Mouse (Mus musculus): Measurements from ENCODE around the gene Morn3. TPM values are rescaled to one million over a fixed set of nuclear protein-coding genes. Genes with fewer than 3 reads are reported as not detected.

Morn3 gene
- polyA plus RNA-seq, 1 experiment from 2014 or later, result 3.6 TPM

DNA sequence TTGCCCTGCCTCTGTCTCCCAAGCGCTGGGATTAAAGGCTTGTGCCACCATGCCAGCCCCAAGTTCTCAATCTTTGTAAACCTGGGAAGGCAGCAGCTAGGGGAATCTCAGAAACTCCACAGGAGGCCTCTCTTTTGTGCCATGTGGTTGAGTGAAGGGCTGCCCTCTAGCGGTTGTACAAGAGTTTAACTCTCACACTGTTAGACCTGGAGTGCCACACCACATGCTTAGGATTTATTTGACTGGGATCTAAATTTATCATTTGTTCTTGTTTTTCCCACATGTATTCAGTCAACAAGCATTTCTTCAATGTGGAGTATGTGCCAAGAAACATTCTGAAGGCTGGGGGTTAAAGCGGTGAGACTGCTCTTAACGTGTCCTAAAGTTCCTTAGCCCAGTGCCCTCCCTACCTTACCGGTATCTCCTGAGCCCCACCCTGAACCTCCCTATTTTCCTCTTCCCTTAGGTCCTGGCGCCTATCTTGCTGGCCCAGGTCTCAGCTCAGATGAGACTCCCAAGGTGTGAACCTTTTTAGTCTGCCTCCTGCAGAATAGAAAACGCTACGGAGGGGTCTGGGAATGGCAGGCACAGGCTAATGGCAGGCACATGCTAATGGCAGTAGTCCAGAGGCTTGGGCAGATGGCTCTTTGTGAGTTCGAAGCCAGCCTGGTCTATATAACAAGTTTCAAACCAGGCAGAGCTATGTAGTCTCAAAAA, 33.1 kb downstream of the Morn3 start:
- Histone ChIP-seq H3K4me1 (ENCODE audit: control insufficient read depth, insufficient read depth, low read length) (peaks cover 18% of the 10 kb centered on the region), H3K4me2 (ENCODE audit: low read depth, low read length) (no peak overlapping the region), H3K36me3 (ENCODE audit: control insufficient read depth, insufficient read depth, low read length) (no peaks in the 10 kb centered on the region), H3K27ac (replicated peaks; ENCODE audit: low read depth, low read length) (0 out of 2 replicates have a peak overlapping the region, but pooled peaks have one; percentile 79), H3K4me3 (ENCODE audit: low read depth, low read length) (no peak overlapping the region), H3K9ac (ENCODE audit: low read depth, low read length) (no peak overlapping the region), H3K27me3 (replicated peaks; ENCODE audit: control insufficient read depth, insufficient read depth, low read length) (no peaks in the 10 kb centered on the region), H3K9me3 (ENCODE audit: control insufficient read depth, low read length) (no peaks in the 10 kb centered on the region)
- 60% methylated on average over 9 of the region's 9 CpGs for WGBS
- no peak for ATAC-seq (ENCODE audit: low read depth)
- peak; percentile 90 for DNase-seq (ENCODE audit: low spot score)

DNA sequence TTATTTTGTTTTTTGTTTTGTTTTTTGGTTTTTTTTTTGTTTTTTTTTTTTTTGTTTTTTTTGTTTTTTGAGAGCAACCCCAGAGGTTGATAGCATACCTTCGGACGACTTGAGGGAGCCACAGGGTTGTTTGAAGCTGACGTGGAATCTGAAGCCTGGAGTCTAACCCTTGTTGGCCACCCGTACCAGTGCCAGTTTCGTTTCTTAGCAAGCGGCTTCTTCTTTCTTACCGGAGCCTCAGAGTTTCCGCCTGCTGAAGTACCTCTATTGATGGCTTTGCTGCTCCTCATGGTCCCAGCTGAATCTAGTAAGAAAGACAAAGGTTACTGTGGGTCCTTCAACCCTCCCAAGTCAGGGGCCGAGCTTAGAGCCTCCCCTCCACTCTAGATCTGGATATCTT, 35.1 kb downstream of the Morn3 start:
- H3K9ac ChIP-seq (ENCODE audit: low read depth, low read length), result no peak overlapping the region
- no peaks in the 10 kb centered on the region for H3K9me3 ChIP-seq (ENCODE audit: control insufficient read depth, low read length)
- H3K4me2 ChIP-seq (ENCODE audit: low read depth, low read length), result no peak overlapping the region
- H3K27me3 ChIP-seq (replicated peaks; ENCODE audit: control insufficient read depth, insufficient read depth, low read length), result no peaks in the 10 kb centered on the region
- ATAC-seq (ENCODE audit: low read depth), result no peak
- no peak overlapping the region for H3K27ac ChIP-seq (replicated peaks; ENCODE audit: low read depth, low read length)
- 96% methylated on average over 9 of the region's 9 CpGs for WGBS
- H3K4me3 ChIP-seq (ENCODE audit: low read depth, low read length), result no peak overlapping the region
- no peak for DNase-seq (ENCODE audit: low spot score)
- H3K4me1 ChIP-seq (ENCODE audit: control insufficient read depth, insufficient read depth, low read length), result peaks cover 12% of the 10 kb centered on the region
- H3K36me3 ChIP-seq (ENCODE audit: control insufficient read depth, insufficient read depth, low read length), result no peaks in the 10 kb centered on the region

DNA sequence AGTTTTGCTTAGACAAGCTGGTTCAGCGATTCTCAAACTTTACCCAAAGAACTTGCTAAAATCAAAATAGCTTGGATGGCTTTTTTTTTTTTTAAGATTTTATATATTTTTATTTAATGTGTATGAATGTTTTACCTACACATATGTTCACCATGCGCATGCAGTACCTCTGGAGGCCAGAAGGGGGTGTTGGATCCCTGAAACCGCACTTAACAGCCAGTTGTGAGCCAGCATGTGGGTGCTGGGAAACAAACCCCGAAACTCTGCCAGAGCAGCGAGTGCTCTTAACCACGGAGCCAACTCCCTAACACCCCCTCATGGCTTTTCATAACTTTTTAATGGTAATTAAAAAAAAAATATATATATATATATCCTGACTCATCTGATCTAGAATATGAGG, 36.0 kb downstream of the Morn3 start:
- H3K9me3 ChIP-seq (ENCODE audit: control insufficient read depth, low read length), result no peaks in the 10 kb centered on the region
- no peak overlapping the region for H3K4me2 ChIP-seq (ENCODE audit: low read depth, low read length)
- DNase-seq (ENCODE audit: low spot score), result no peak
- no peak for ATAC-seq (ENCODE audit: low read depth)
- WGBS, result 88% methylated on average over 6 of the region's 6 CpGs
- H3K27me3 ChIP-seq (replicated peaks; ENCODE audit: control insufficient read depth, insufficient read depth, low read length), result no peaks in the 10 kb centered on the region
- no peak overlapping the region for H3K27ac ChIP-seq (replicated peaks; ENCODE audit: low read depth, low read length)
- no peak overlapping the region for H3K4me3 ChIP-seq (ENCODE audit: low read depth, low read length)
- no peaks in the 10 kb centered on the region for H3K36me3 ChIP-seq (ENCODE audit: control insufficient read depth, insufficient read depth, low read length)
- peaks cover 8% of the 10 kb centered on the region; the same call in 1 of the 2 replicates for H3K4me1 ChIP-seq (ENCODE audit: control insufficient read depth, insufficient read depth, low read length)
- no peak overlapping the region for H3K9ac ChIP-seq (ENCODE audit: low read depth, low read length)

GRCm38 (mm10) chr5:123009873-123010272, 36.9 kb downstream of the Morn3 start:
- no peaks in the 10 kb centered on the region for H3K9me3 ChIP-seq (ENCODE audit: control insufficient read depth, low read length)
- WGBS, result 54% methylated on average over 11 of the region's 11 CpGs
- DNase-seq (ENCODE audit: low spot score) (no peak), ATAC-seq (ENCODE audit: low read depth) (no peak)
- H3K9ac ChIP-seq (ENCODE audit: low read depth, low read length), result no peak overlapping the region
- no peak overlapping the region for H3K4me2 ChIP-seq (ENCODE audit: low read depth, low read length)
- H3K4me3 ChIP-seq (ENCODE audit: low read depth, low read length), result no peak overlapping the region
- no peaks in the 10 kb centered on the region for H3K36me3 ChIP-seq (ENCODE audit: control insufficient read depth, insufficient read depth, low read length)
- no peaks in the 10 kb centered on the region for H3K27me3 ChIP-seq (replicated peaks; ENCODE audit: control insufficient read depth, insufficient read depth, low read length)
- H3K27ac ChIP-seq (replicated peaks; ENCODE audit: low read depth, low read length), result no peak overlapping the region
- H3K4me1 ChIP-seq (ENCODE audit: control insufficient read depth, insufficient read depth, low read length), result peaks cover 4% of the 10 kb centered on the region; the same call in 1 of the 2 replicates

- ATAC-seq (ENCODE audit: low read depth), result no peak
- Histone ChIP-seq H3K4me2 (ENCODE audit: low read depth, low read length) (no peak overlapping the region), H3K27me3 (replicated peaks; ENCODE audit: control insufficient read depth, insufficient read depth, low read length) (no peaks in the 10 kb centered on the region), H3K9me3 (ENCODE audit: control insufficient read depth, low read length) (no peaks in the 10 kb centered on the region), H3K27ac (replicated peaks; ENCODE audit: low read depth, low read length) (no peak overlapping the region), H3K9ac (ENCODE audit: low read depth, low read length) (no peak overlapping the region), H3K36me3 (ENCODE audit: control insufficient read depth, insufficient read depth, low read length) (no peaks in the 10 kb centered on the region), H3K4me1 (ENCODE audit: control insufficient read depth, insufficient read depth, low read length) (no peaks in the 10 kb centered on the region), H3K4me3 (ENCODE audit: low read depth, low read length) (no peak overlapping the region)
- WGBS, result 67% methylated on average over 7 of the region's 7 CpGs
- DNase-seq (ENCODE audit: low spot score), result no peak
These were observed 37.8 kb downstream of the Morn3 start for GRCm38 (mm10) chr5:123008877-123009493.

- ATAC-seq (ENCODE audit: low read depth) (no peak), DNase-seq (ENCODE audit: low spot score) (no peak)
- no peaks in the 10 kb centered on the region for H3K36me3 ChIP-seq (ENCODE audit: control insufficient read depth, insufficient read depth, low read length)
- H3K4me3 ChIP-seq (ENCODE audit: low read depth, low read length), result no peak overlapping the region
- no peaks in the 10 kb centered on the region for H3K9me3 ChIP-seq (ENCODE audit: control insufficient read depth, low read length)
- no peaks in the 10 kb centered on the region for H3K27me3 ChIP-seq (replicated peaks; ENCODE audit: control insufficient read depth, insufficient read depth, low read length)
- H3K4me1 ChIP-seq (ENCODE audit: control insufficient read depth, insufficient read depth, low read length), result no peaks in the 10 kb centered on the region
- WGBS, result 64% methylated on average over 19 of the region's 19 CpGs
- peak overlapping the region; percentile 20; the same call in 1 of the 2 replicates for H3K4me2 ChIP-seq (ENCODE audit: low read depth, low read length)
- H3K27ac ChIP-seq (replicated peaks; ENCODE audit: low read depth, low read length), result no peak overlapping the region
- no peak overlapping the region for H3K9ac ChIP-seq (ENCODE audit: low read depth, low read length)
These were observed 40.9 kb downstream of the Morn3 start for GRCm38 (mm10) chr5:123005716-123006592.

GRCm38 (mm10) chr5:123000901-123001300, 45.9 kb downstream of the Morn3 start:
- Histone ChIP-seq H3K4me1 (ENCODE audit: control insufficient read depth, insufficient read depth, low read length) (no peaks in the 10 kb centered on the region), H3K27me3 (replicated peaks; ENCODE audit: control insufficient read depth, insufficient read depth, low read length) (no peaks in the 10 kb centered on the region), H3K4me3 (ENCODE audit: low read depth, low read length) (no peak overlapping the region), H3K4me2 (ENCODE audit: low read depth, low read length) (no peak overlapping the region), H3K27ac (replicated peaks; ENCODE audit: low read depth, low read length) (no peak overlapping the region), H3K9ac (ENCODE audit: low read depth, low read length) (no peak overlapping the region), H3K36me3 (ENCODE audit: control insufficient read depth, insufficient read depth, low read length) (no peaks in the 10 kb centered on the region), H3K9me3 (ENCODE audit: control insufficient read depth, low read length) (no peaks in the 10 kb centered on the region)
- no peak for ATAC-seq (ENCODE audit: low read depth)
- DNase-seq (ENCODE audit: low spot score), result no peak
- WGBS, result 50% methylated on average over 1 of the region's 1 CpGs

Data from embryonic facial prominence, embryonic 14.5 days (tissue).